Mouse (Mus musculus): ENCODE data around the gene Ficd. TPM values are rescaled to one million over a fixed set of nuclear protein-coding genes. Genes with fewer than 3 reads are reported as not detected.
"Not testable (repeated sequence)": the region's sequence is repeated elsewhere in the genome, so short reads cannot be mapped to it uniquely, and the experiment has no call there.

Ficd gene
- polyA plus RNA-seq, 1 experiment: 5.0 TPM

GRCm38 (mm10) chr5:113782624-113783023 is 47.0 kb downstream of the Ficd start:
- H3K4me3 ChIP-seq: no peak overlapping the region
- peak overlapping the region; percentile 41 for H3K4me2 ChIP-seq (ENCODE audit: low read depth)
- no peak for TF ChIP-seq CEBPB (IDR thresholded peaks at IDR 0.05; ENCODE audit: insufficient read depth, poor library complexity, severe bottlenecking)
- TF ChIP-seq POLR2AphosphoS2 (IDR thresholded peaks at IDR 0.05; ENCODE audit: insufficient read length, low read depth): no peak
- no peak for TF ChIP-seq MYOG (IDR thresholded peaks at IDR 0.05; ENCODE audit: control insufficient read depth in 1 of 3, insufficient read depth in 1 of 3, insufficient read length in 2 of 3, low read depth in 2 of 3)
- no peak for TF ChIP-seq TCF12 (IDR thresholded peaks at IDR 0.05; ENCODE audit: insufficient read depth, poor library complexity, severe bottlenecking)
- no peak for TF ChIP-seq MAX (IDR thresholded peaks at IDR 0.05; ENCODE audit: low read depth)
- TF ChIP-seq SRF (IDR thresholded peaks at IDR 0.05; ENCODE audit: control insufficient read depth, insufficient read length, low read depth): no peak
- no peak for TF ChIP-seq TCF3 (IDR thresholded peaks at IDR 0.05; ENCODE audit: insufficient read length, low read depth)
- no peaks in the 10 kb centered on the region for H3K36me3 ChIP-seq (ENCODE audit: control insufficient read depth, insufficient read depth)
- no peaks in the 10 kb centered on the region for H3K79me2 ChIP-seq (ENCODE audit: control insufficient read depth, insufficient read depth)
- H3K27me3 ChIP-seq (ENCODE audit: control insufficient read depth, insufficient read depth, insufficient read length): no peaks in the 10 kb centered on the region
- H3ac ChIP-seq (ENCODE audit: control insufficient read depth, insufficient read length): no peak overlapping the region

DNA sequence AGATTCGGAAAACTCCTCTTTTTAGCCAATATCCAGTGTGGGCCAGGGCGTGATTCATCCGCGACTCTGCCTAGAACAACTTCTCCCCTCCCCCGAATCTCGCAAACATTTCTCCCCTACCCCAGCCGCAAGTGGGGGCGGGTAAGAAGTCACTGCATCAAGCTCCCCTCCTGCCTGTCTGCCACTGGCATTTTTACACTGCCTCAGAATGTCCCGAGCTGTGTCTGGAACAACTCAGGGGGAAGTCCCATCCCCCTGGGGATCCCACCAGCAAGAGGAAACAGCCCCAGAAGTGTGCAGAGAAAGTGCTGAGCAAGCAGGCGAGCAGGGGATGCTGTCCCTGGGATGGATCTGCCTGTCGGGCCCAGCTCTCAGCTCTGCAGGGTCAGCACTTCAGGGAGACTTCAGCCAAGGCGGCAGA is 48.0 kb downstream of the Ficd start:
- H3K79me2 ChIP-seq (ENCODE audit: control insufficient read depth, insufficient read depth): no peaks in the 10 kb centered on the region
- no peak overlapping the region for H3K4me3 ChIP-seq
- H3K4me2 ChIP-seq (ENCODE audit: low read depth): peak overlapping the region; percentile 41
- H3ac ChIP-seq (ENCODE audit: control insufficient read depth, insufficient read length): no peak overlapping the region
- no peaks in the 10 kb centered on the region for H3K27me3 ChIP-seq (ENCODE audit: control insufficient read depth, insufficient read depth, insufficient read length)
- no peaks in the 10 kb centered on the region for H3K36me3 ChIP-seq (ENCODE audit: control insufficient read depth, insufficient read depth)
- TF ChIP-seq MAX (IDR thresholded peaks at IDR 0.05; ENCODE audit: low read depth): no peak
- no peak for TF ChIP-seq TCF12 (IDR thresholded peaks at IDR 0.05; ENCODE audit: insufficient read depth, poor library complexity, severe bottlenecking)
- TF ChIP-seq MYOG (IDR thresholded peaks at IDR 0.05; ENCODE audit: control insufficient read depth in 1 of 3, insufficient read depth in 1 of 3, insufficient read length in 2 of 3, low read depth in 2 of 3): no peak
- no peak for TF ChIP-seq POLR2AphosphoS2 (IDR thresholded peaks at IDR 0.05; ENCODE audit: insufficient read length, low read depth)
- TF ChIP-seq TCF3 (IDR thresholded peaks at IDR 0.05; ENCODE audit: insufficient read length, low read depth): no peak
- no peak for TF ChIP-seq CEBPB (IDR thresholded peaks at IDR 0.05; ENCODE audit: insufficient read depth, poor library complexity, severe bottlenecking)
- TF ChIP-seq SRF (IDR thresholded peaks at IDR 0.05; ENCODE audit: control insufficient read depth, insufficient read length, low read depth): no peak
- TF ChIP-seq E2F4 (IDR thresholded peaks at IDR 0.05; ENCODE audit: insufficient read depth): no peak
- no peak for TF ChIP-seq MYOD1 (IDR thresholded peaks at IDR 0.05; ENCODE audit: control insufficient read depth in 1 of 3, insufficient read length in 2 of 3, low read depth in 2 of 3)
- TF ChIP-seq POLR2A (IDR thresholded peaks at IDR 0.05; ENCODE audit: insufficient read length, low read depth): no peak
- no peak for TF ChIP-seq REST (IDR thresholded peaks at IDR 0.05; ENCODE audit: insufficient read depth, insufficient read length)
- no peak for TF ChIP-seq USF1 (IDR thresholded peaks at IDR 0.05; ENCODE audit: low read depth)

GRCm38 (mm10) chr5:113784104-113784503 is 48.5 kb downstream of the Ficd start:
- peak overlapping the region; percentile 41 for H3K4me2 ChIP-seq (ENCODE audit: low read depth)
- not testable (repeated sequence) for H3K79me2 ChIP-seq (ENCODE audit: control insufficient read depth, insufficient read depth); H3K4me3 ChIP-seq; H3K36me3 ChIP-seq (ENCODE audit: control insufficient read depth, insufficient read depth); H3ac ChIP-seq (ENCODE audit: control insufficient read depth, insufficient read length); H3K27me3 ChIP-seq (ENCODE audit: control insufficient read depth, insufficient read depth, insufficient read length)

DNA sequence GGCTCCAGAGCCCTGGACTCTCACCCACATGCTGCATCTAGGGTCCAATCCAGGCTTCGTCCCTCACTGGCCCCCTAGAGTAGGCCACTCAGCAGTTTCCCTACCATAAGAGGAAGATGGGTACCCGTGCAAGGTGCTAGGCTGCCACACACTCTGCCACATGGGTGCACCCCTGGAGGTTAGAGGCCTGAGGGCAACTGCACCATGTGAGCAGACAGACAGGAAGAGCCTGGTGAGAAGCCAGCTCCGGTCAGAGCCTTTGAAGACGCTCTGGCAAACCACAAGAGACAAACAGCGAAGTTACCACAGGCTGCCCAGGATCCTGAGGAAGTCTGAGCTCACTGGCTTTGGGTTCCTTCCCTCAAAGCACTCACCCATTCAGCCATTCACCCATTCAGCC is 51.4 kb downstream of the Ficd start:
- Histone ChIP-seq H3K79me2 (ENCODE audit: control insufficient read depth, insufficient read depth) (no peaks in the 10 kb centered on the region), H3K36me3 (ENCODE audit: control insufficient read depth, insufficient read depth) (no peaks in the 10 kb centered on the region), H3K4me2 (ENCODE audit: low read depth) (no peak overlapping the region), H3ac (ENCODE audit: control insufficient read depth, insufficient read length) (no peak overlapping the region), H3K4me3 (no peak overlapping the region), H3K27me3 (ENCODE audit: control insufficient read depth, insufficient read depth, insufficient read length) (no peaks in the 10 kb centered on the region)
- no peak for TF ChIP-seq MYOG (IDR thresholded peaks at IDR 0.05; ENCODE audit: control insufficient read depth in 1 of 3, insufficient read depth in 1 of 3, insufficient read length in 2 of 3, low read depth in 2 of 3)
- no peak for TF ChIP-seq SRF (IDR thresholded peaks at IDR 0.05; ENCODE audit: control insufficient read depth, insufficient read length, low read depth)
- TF ChIP-seq REST (IDR thresholded peaks at IDR 0.05; ENCODE audit: insufficient read depth, insufficient read length): no peak
- TF ChIP-seq E2F4 (IDR thresholded peaks at IDR 0.05; ENCODE audit: insufficient read depth): no peak
- TF ChIP-seq MAX (IDR thresholded peaks at IDR 0.05; ENCODE audit: low read depth): no peak
- no peak for TF ChIP-seq TCF12 (IDR thresholded peaks at IDR 0.05; ENCODE audit: insufficient read depth, poor library complexity, severe bottlenecking)
- no peak for TF ChIP-seq MYOD1 (IDR thresholded peaks at IDR 0.05; ENCODE audit: control insufficient read depth in 1 of 3, insufficient read length in 2 of 3, low read depth in 2 of 3)
- TF ChIP-seq TCF3 (IDR thresholded peaks at IDR 0.05; ENCODE audit: insufficient read length, low read depth): no peak
- TF ChIP-seq POLR2A (IDR thresholded peaks at IDR 0.05; ENCODE audit: insufficient read length, low read depth): no peak
- no peak for TF ChIP-seq POLR2AphosphoS2 (IDR thresholded peaks at IDR 0.05; ENCODE audit: insufficient read length, low read depth)

- no peak for TF ChIP-seq MAX (IDR thresholded peaks at IDR 0.05; ENCODE audit: low read depth)
- TF ChIP-seq SRF (IDR thresholded peaks at IDR 0.05; ENCODE audit: control insufficient read depth, insufficient read length, low read depth): no peak
- no peak for TF ChIP-seq POLR2A (IDR thresholded peaks at IDR 0.05; ENCODE audit: insufficient read length, low read depth)
- no peak for TF ChIP-seq E2F4 (IDR thresholded peaks at IDR 0.05; ENCODE audit: insufficient read depth)
- peak; percentile 11 to 78 (median 59) for TF ChIP-seq MYOD1 (IDR thresholded peaks at IDR 0.05; ENCODE audit: control insufficient read depth in 1 of 3, insufficient read length in 2 of 3, low read depth in 2 of 3)
- no peak for TF ChIP-seq USF1 (IDR thresholded peaks at IDR 0.05; ENCODE audit: low read depth)
- TF ChIP-seq MYOG (IDR thresholded peaks at IDR 0.05; ENCODE audit: control insufficient read depth in 1 of 3, insufficient read depth in 1 of 3, insufficient read length in 2 of 3, low read depth in 2 of 3): peak; percentile 15 to 71 (median 54)
- TF ChIP-seq TCF12 (IDR thresholded peaks at IDR 0.05; ENCODE audit: insufficient read depth, poor library complexity, severe bottlenecking): peak; percentile 48
- TF ChIP-seq CEBPB (IDR thresholded peaks at IDR 0.05; ENCODE audit: insufficient read depth, poor library complexity, severe bottlenecking): no peak
- TF ChIP-seq POLR2AphosphoS2 (IDR thresholded peaks at IDR 0.05; ENCODE audit: insufficient read length, low read depth): no peak
- no peak for TF ChIP-seq REST (IDR thresholded peaks at IDR 0.05; ENCODE audit: insufficient read depth, insufficient read length)
- TF ChIP-seq TCF3 (IDR thresholded peaks at IDR 0.05; ENCODE audit: insufficient read length, low read depth): no peak
- no peak overlapping the region for H3K4me3 ChIP-seq
- H3K27me3 ChIP-seq (ENCODE audit: control insufficient read depth, insufficient read depth, insufficient read length): no peaks in the 10 kb centered on the region
- no peaks in the 10 kb centered on the region for H3K79me2 ChIP-seq (ENCODE audit: control insufficient read depth, insufficient read depth)
- no peak overlapping the region for H3ac ChIP-seq (ENCODE audit: control insufficient read depth, insufficient read length)
- no peaks in the 10 kb centered on the region for H3K36me3 ChIP-seq (ENCODE audit: control insufficient read depth, insufficient read depth)
- peak overlapping the region; percentile 58 for H3K4me2 ChIP-seq (ENCODE audit: low read depth)
These were observed 53.0 kb downstream of the Ficd start for GRCm38 (mm10) chr5:113788645-113789044.
